Mouse (Mus musculus) embryo, embryonic 11.5 days (tissue): Measurements from ENCODE around the gene Pik3r3.
"Not testable (repeated sequence)": the region's sequence is repeated elsewhere in the genome, so short reads cannot be mapped to it uniquely, and the experiment has no call there.

ENCODE experiments used
- DNase-seq: peaks from one replicate; pipeline ENCODE4 v3.0.0-alpha.2; 2012; ENCODE audit warnings: low read depth, low spot score

Gene Pik3r3

GRCm38 (mm10) chr4:116221140-116221851 is at the start of gene Pik3r3:
Pik3r3 (plus strand) TSS chr4:116221618.
- peak; percentile 96 for DNase-seq

DNA sequence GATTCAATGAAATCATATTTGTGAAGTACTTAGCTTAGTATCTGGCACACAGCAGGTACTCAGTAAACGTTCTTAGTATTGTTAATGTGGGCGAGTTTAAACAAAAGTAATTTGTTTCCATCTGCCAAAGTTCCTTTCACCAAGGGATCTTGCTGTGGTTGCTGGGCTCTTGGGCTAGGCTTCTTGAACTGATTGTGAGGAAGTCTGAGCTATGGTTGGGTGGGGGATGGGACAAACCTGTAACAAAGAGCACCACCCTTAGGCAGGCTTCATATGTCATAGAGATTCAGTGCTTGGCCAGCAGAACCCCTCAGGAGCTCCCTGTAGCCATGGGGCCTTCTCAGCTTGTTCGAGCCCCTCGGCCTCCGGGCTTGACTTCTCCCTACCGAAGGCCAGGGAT is 48.3 kb upstream of the Pik3r3 start, which contains the start of the genes 1700042G07Rik and Gm49337:
1700042G07Rik (plus strand) TSS at position 301 of the 400 bp plus-strand sequence.
Gm49337 (plus strand) TSS at position 313 of the 400 bp plus-strand sequence.
- DNase-seq: no peak

GRCm38 (mm10) chr4:116173752-116174151 is 47.7 kb upstream of the Pik3r3 start:
- no peak for DNase-seq

DNA sequence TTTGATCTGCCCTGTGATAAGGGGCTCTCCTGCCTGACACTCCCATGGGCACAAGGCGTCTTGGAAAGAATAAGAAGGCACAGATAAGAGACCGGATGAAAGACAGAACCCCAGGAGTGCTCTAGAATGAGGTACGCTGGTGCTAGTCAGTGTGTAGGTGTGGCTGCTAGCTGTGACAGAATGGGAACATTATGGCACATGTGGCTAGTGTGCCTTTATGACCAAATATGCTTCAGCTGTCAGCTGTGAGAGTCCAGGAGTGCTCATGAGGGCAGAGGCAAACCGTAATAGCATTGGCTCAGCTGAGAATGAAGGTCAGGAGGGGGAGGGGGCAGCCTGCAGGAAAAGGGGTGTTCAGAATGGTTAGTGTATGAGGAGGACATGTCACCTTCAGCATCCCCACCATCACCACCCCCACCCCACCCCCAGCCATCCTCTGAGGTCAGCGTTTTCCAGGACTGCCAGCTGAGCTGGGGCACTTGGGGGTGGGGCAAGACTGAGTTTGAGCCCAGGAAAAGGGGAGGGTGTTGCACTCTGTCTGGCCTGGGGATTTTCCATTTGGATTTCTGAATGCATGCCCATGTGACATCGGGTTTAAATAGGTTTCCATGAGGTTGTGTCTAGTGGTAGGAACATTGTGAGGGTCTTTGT is 46.8 kb upstream of the Pik3r3 start:
- no peak for DNase-seq

DNA sequence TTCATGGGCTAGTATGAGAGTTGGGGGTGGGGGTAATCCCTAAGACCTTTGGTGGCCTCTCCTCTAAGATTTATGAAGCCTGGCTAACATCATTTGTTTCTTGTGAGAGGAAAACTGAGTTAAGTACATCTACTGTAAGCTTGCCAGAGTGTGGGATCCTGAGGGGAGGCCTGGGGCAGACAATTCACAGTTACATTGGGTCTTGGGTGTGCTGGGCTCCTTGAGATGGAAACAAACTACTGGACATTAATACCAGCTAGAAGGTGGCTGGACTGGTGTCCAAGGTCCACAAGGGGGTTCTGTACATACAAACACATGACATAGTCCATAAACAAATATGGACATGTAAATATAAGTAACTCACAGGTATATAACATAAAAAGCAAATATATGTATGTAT is 46.3 kb upstream of the Pik3r3 start:
- DNase-seq: no peak

GRCm38 (mm10) chr4:116175711-116176542 is 45.5 kb upstream of the Pik3r3 start:
- DNase-seq: no peak

- no peak for DNase-seq
These were observed 44.9 kb upstream of the Pik3r3 start for GRCm38 (mm10) chr4:116176543-116176988.

- DNase-seq: no peak
These were observed 44.3 kb upstream of the Pik3r3 start for GRCm38 (mm10) chr4:116177140-116177539.

GRCm38 (mm10) chr4:116182079-116182478 is 39.3 kb upstream of the Pik3r3 start:
- no peak for DNase-seq

- DNase-seq: peak; percentile 14
These were observed 38.7 kb upstream of the Pik3r3 start for GRCm38 (mm10) chr4:116182745-116183144.

GRCm38 (mm10) chr4:116185083-116185482 is 36.3 kb upstream of the Pik3r3 start:
- no peak for DNase-seq

DNA sequence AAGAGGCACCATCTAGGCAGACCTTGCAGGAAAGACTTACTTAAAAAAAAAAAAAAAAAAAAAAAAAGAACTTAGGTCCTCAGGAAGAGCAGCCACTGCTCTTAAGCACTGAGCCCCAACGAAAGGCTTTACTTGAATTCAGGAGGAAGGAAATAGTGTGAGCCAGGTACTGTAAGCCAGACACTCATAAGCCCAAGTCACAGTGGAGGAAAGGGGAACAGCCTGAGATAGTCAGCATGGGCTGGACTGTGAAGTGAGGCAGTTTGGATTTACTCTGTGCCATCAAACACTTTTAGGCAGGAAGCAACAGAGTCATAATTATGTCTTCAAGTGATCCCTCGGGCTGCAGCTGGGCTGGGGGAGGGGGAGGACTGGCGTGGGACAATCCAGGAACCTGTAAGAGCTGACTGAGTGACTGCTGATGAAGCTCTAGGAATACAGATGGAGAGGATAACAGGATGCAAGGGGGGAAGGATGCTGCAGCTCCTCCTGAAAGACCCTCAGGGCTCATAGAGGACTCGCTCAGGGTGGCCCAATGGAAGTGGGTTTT is 29.1 kb upstream of the Pik3r3 start:
- no peak for DNase-seq

- no peak for DNase-seq
These were observed 27.6 kb upstream of the Pik3r3 start for GRCm38 (mm10) chr4:116193583-116194383.

- DNase-seq: no peak
These were observed 23.0 kb upstream of the Pik3r3 start for GRCm38 (mm10) chr4:116198422-116198821.

DNA sequence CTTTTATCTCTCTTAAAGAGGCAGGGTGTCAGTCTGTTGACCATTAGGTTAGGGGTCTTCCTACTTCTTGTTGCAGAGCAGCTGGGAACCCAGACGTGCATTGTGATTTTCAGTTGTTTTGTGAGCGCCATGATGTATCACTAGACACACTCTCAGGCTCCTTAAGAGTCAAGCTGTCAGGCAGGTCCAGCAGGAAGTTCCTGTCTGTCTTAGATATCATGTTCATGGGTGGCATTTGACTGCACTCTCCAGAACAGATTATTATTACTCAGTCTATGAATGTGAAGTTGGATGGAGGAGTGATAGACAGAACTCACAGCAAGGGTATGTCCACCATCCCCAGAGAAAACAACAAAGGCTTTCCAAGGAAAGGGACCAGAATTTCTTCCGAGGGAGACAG is 17.0 kb upstream of the Pik3r3 start:
- no peak for DNase-seq

DNA sequence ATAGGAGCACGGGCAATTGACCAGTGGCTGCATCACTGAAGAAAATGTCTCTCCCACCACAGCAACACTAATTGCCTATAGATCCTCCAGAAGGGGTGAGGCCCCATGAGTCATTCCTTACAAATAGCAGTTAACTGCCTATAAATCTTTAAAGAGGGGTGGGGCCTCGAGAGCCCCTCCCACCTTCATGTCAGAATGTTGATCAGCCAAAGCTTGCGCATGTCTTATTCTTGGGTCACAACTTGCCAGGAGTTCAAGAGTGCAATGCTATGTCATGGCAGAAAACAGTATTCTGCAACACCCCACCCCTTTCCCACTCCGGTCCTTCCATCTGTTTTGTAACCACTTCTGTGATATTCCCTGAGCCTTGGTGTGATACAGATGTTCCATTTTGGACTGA is 14.9 kb upstream of the Pik3r3 start:
- no peak for DNase-seq

GRCm38 (mm10) chr4:116208891-116209290 is 12.5 kb upstream of the Pik3r3 start:
- DNase-seq: no peak

GRCm38 (mm10) chr4:116215895-116216605 is 5.4 kb upstream of the Pik3r3 start:
- no peak for DNase-seq

DNA sequence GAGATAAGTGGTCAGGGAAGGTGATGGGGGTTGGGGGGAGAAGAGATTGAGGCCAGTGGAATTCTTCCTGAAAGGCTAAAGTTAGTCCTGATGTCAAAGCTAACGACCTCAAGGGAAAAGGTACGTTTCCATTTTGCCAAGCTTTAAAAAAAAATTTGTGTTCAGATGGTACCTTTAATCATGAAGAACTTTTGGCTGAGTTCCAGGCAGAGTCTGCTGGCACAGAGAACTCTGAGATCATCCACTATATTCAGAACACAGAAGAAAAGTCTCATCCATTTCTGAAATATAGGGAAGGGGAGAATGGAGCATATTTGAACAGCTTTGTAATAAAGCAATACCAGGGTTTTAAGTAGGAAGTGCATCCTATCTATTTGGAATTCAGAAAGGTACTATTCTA is 4.4 kb upstream of the Pik3r3 start:
- DNase-seq: no peak

- DNase-seq: not testable (repeated sequence)
These were observed 3.8 kb upstream of the Pik3r3 start for GRCm38 (mm10) chr4:116217661-116218060.
